Mouse (Mus musculus) C2C12 (cell line): ENCODE measurements around the gene Gnai2. TPM values are rescaled to one million over a fixed set of nuclear protein-coding genes. Genes with fewer than 3 reads are reported as not detected.
A peak's percentile ranks its signal among the peaks of the same experiment; 100 is the strongest.
"Not testable (repeated sequence)": the region's sequence is repeated elsewhere in the genome, so short reads cannot be mapped to it uniquely, and the experiment has no call there.

Source experiments
- H3K27me3 ChIP-seq: one replicate; pipeline ENCODE4 v1.6.1; 2011; ENCODE audit not compliant: control insufficient read depth, insufficient read depth, insufficient read length
- H3K36me3 ChIP-seq: one replicate; pipeline ENCODE4 v1.6.1; 2011; ENCODE audit not compliant: control insufficient read depth, insufficient read depth
- H3K4me3 ChIP-seq: one replicate; pipeline ENCODE4 v1.5.1; 2011; ENCODE audit warnings: mild to moderate bottlenecking, control low read depth; ENCODE audit not compliant: poor library complexity, insufficient read depth, severe bottlenecking
- H3K79me2 ChIP-seq: one replicate; pipeline ENCODE4 v1.6.1; 2011; ENCODE audit not compliant: control insufficient read depth, insufficient read depth
- H3K79me3 ChIP-seq: one replicate; pipeline ENCODE4 v1.6.1; 2011; ENCODE audit warnings: low read depth, control low read depth
- H3ac ChIP-seq: one replicate; pipeline ENCODE3; 2011; ENCODE audit warnings: low read depth; ENCODE audit not compliant: control insufficient read depth, insufficient read length
- CEBPB ChIP-seq: IDR thresholded peaks from one replicate; pipeline ENCODE4 v1.6.1; 2011; ENCODE audit warnings: low read depth, mild to moderate bottlenecking, control low read depth, moderate library complexity
- CTCF ChIP-seq: IDR thresholded peaks from one replicate; pipeline ENCODE4 v1.5.1; 2011; ENCODE audit not compliant: control insufficient read depth, insufficient read depth, insufficient read length
- FOSL1 ChIP-seq: IDR thresholded peaks from one replicate; pipeline ENCODE4 v1.8.0; 2011; ENCODE audit warnings: mild to moderate bottlenecking, low read length; ENCODE audit not compliant: poor library complexity, insufficient read depth, severe bottlenecking
- MAX ChIP-seq: IDR thresholded peaks from one replicate; pipeline ENCODE4 v1.6.1; 2011; ENCODE audit warnings: mild to moderate bottlenecking, control low read depth
- MYOD1 ChIP-seq: IDR thresholded peaks from one replicate; pipeline ENCODE4 v1.6.1; 2011; ENCODE audit warnings: low read depth; ENCODE audit not compliant: control insufficient read depth, insufficient read length
- MYOG ChIP-seq: IDR thresholded peaks from one replicate; pipeline ENCODE4 v1.6.1; 2011; ENCODE audit not compliant: control insufficient read depth, insufficient read length; ENCODE audit errors: extremely low read depth
- USF1 ChIP-seq: IDR thresholded peaks from one replicate; pipeline ENCODE4 v1.6.1; 2011; ENCODE audit warnings: low read depth, mild to moderate bottlenecking, control low read depth, moderate library complexity
- polyA plus RNA-seq: library from polyadenylated mRNA; unstranded; fragments of >200 nt; fragmentation: generic; extraction: Trizol; gene quantifications from one replicate; pipeline ENCODE4 v1.2.1, GENCODE M21; 2012; ENCODE audit warnings: missing spikeins

Gnai2 gene
- polyA plus RNA-seq, 1 experiment = 449 TPM

GRCm38 (mm10) chr9:107567702-107568319 is 67.4 kb downstream of the Gnai2 start, which contains the start of gene Hyal2:
Gene Hyal2, plus strand, starts transcription at chr9:107567945.
- Histone ChIP-seq H3K27me3 (no peaks in the 10 kb centered on the region), H3K4me3 (peak within 1 kb of the TSS; percentile 66), H3K79me3 (peaks cover 12% of the 10 kb centered on the region), H3K36me3 (peaks cover 13% of the 10 kb centered on the region), H3ac (peak within 1 kb of the TSS; percentile 78), H3K79me2 (peaks cover 26% of the 10 kb centered on the region)
- TF ChIP-seq CTCF = no peak
- no peak for TF ChIP-seq USF1
- no peak for TF ChIP-seq MYOD1
- TF ChIP-seq FOSL1 = no peak
- no peak for TF ChIP-seq MYOG
- TF ChIP-seq MAX = no peak
- TF ChIP-seq CEBPB = no peak

- H3K4me3 ChIP-seq = no peak overlapping the region
- H3K27me3 ChIP-seq = no peaks in the 10 kb centered on the region
- peaks cover 26% of the 10 kb centered on the region for H3K79me2 ChIP-seq
- H3ac ChIP-seq = no peak overlapping the region
- TF ChIP-seq CEBPB (no peak), MAX (no peak), FOSL1 (no peak), USF1 (no peak), CTCF (no peak), MYOG (no peak), MYOD1 (no peak)
- H3K79me3 ChIP-seq = peaks cover 11% of the 10 kb centered on the region
- H3K36me3 ChIP-seq = peaks cover 13% of the 10 kb centered on the region
Measured at GRCm38 (mm10) chr9:107566855-107567254, 68.3 kb downstream of the Gnai2 start.

GRCm38 (mm10) chr9:107566041-107566709 is 69.0 kb downstream of the Gnai2 start:
- Histone ChIP-seq H3K79me2 (peaks cover 20% of the 10 kb centered on the region), H3K79me3 (peaks cover 10% of the 10 kb centered on the region), H3K4me3 (no peak overlapping the region), H3ac (no peak overlapping the region), H3K36me3 (peaks cover 19% of the 10 kb centered on the region), H3K27me3 (no peaks in the 10 kb centered on the region)
- TF ChIP-seq MAX (no peak), CTCF (peak; percentile 24)

GRCm38 (mm10) chr9:107565556-107565955 is 69.6 kb downstream of the Gnai2 start:
- Histone ChIP-seq H3K36me3 (peaks cover 25% of the 10 kb centered on the region), H3K79me2 (peaks cover 14% of the 10 kb centered on the region)
- H3K4me3 ChIP-seq, H3K79me3 ChIP-seq, H3ac ChIP-seq, H3K27me3 ChIP-seq: not testable (repeated sequence)

Other genes starting within 250 kb of the Gnai2 start
- gene Cacna2d2, start 235.8 kb downstream of the Gnai2 start, polyA plus RNA-seq = 0.01 TPM
- gene Tmem115, start 101.4 kb downstream of the Gnai2 start, polyA plus RNA-seq = 33.4 TPM
- gene Cyb561d2, start 93.2 kb downstream of the Gnai2 start, polyA plus RNA-seq = 23.7 TPM
- 12.8 TPM for gene Nprl2, start 93.1 kb downstream of the Gnai2 start, polyA plus RNA-seq
- 0.43 TPM for gene Zmynd10, start 88.1 kb downstream of the Gnai2 start, polyA plus RNA-seq
- 89.7 TPM for gene Rassf1, start 83.8 kb downstream of the Gnai2 start, polyA plus RNA-seq
- 15.9 TPM for gene Tusc2, start 72.1 kb downstream of the Gnai2 start, polyA plus RNA-seq
- 59.7 TPM for gene Hyal2, start 67.4 kb downstream of the Gnai2 start, polyA plus RNA-seq
- gene Hyal1, start 58.4 kb downstream of the Gnai2 start, polyA plus RNA-seq = 1.2 TPM
- 8.2 TPM for gene Naa80, start 56.5 kb downstream of the Gnai2 start, polyA plus RNA-seq
- 0.28 TPM for gene Hyal3, start 54.5 kb downstream of the Gnai2 start, polyA plus RNA-seq
- gene Ifrd2, start 47.7 kb downstream of the Gnai2 start, polyA plus RNA-seq = 71.7 TPM
- 13.7 TPM for gene Sema3b, start 26.1 kb downstream of the Gnai2 start, polyA plus RNA-seq
- 0.01 TPM for gene Slc38a3, start 34.2 kb upstream of the Gnai2 start, polyA plus RNA-seq
- gene Gnat1, start 44.3 kb upstream of the Gnai2 start, polyA plus RNA-seq = 0.01 TPM
- 0.36 TPM for gene Sema3f, start 75.1 kb upstream of the Gnai2 start, polyA plus RNA-seq
- 29.8 TPM for gene Rbm5, start 135.6 kb upstream of the Gnai2 start, polyA plus RNA-seq
- 12.9 TPM for gene Rbm6, start 237.9 kb upstream of the Gnai2 start, polyA plus RNA-seq